Mouse (Mus musculus) embryonic stem cell, embryonic (primary cell): ENCODE results near the gene Olfr1413.

Source experiments
- CTCF ChIA-PET, 4 experiments: fragments of 300-600 bp in 2 of 4; fragments of 350-600 bp in 2 of 4; sonication (Branson Sonifier 250); formaldehyde crosslinking; loops; one replicate each; lab custom pipeline; 2022; ENCODE audit warnings: inconsistent platforms in 2 of 4; lab: Charles Lee
- POLR2A ChIA-PET, 4 experiments: fragments of 300-600 bp in 2 of 4; fragments of 350-600 bp in 2 of 4; sonication (Branson Sonifier 250); formaldehyde crosslinking; loops; one replicate each; lab custom pipeline; 2022; ENCODE audit warnings: antibody characterized with exemption in 4 of 4, inconsistent platforms in 1 of 4; lab: Charles Lee

The Olfr1413 gene

DNA sequence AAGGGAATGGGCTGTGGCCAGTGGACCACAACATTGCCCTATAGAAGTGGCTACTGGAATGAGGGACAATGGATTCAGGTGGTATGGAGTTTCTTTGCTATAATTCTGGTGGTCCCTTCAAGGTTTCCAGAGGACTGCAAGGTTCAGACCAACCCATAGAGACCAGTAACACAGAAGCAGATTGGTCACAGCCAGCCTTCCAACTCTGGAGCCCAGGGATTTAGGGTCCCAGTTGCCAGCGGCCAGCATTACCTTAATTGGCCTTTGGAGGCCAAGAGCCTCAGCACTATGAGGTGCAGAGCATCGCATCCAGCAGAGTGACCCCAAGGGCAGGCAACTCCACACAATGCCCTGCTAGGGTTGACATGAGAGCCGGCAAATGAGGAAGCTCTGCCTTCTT, at the start of gene Olfr1413:
Gene Olfr1413, plus strand, starts transcription at position 301 of the 400 bp plus-strand sequence.
- ChIA-PET CTCF (no interaction called here), POLR2A (no interaction called here)

DNA sequence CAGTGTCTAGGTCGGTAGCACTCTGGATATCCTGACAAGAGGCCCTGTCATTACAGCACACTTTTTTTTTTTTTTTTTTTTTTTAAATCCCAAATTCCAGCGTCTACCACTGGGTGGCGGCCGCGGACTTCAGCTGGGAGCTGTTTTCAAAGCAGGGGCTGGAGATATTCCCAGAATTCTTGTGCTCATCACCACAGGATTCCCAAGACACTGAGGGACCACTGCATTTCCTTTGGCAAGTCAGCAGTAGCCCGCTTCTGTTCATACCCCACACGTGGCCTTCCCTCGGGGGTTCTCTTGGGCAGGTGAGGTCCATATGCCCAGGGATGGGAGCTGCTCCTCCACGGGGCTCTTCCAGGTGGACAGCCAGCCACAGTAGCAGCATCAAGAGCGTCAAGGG, 49.7 kb upstream of the Olfr1413 start:
- ChIA-PET CTCF (interaction anchor here (0.5 to 2.4 kb wide), 35 partner anchors 11 to 1712 kb away, joined by 3 to 16 read pairs (median 5); partner anchors contain the start of gene Otos (in 3 of the 4)), POLR2A (interaction anchor here (0.6 to 1.7 kb wide), 5 partner anchors 12 to 312 kb away, joined by 3 to 5 read pairs (median 4); partner anchors contain the start of gene Ndufa10 (in 1 of the 4))

DNA sequence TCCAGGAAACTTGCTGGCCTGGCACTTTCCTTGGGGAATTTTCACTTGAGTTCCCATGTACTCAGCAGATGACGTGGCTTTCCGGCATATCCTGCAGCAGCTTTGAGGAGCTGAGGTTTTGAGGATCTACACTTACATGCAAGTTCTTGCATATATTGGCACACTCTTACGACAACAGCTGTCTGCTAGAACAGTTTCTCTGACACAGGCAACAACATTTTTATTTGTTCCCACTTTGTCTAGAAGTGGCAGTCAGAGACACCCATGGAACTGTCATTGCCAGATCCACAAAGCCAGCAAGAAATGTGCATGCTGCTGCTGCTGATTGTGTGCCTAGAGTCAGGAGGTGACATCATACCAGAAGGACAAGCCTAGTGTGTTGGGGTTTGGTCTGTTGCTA, 47.4 kb upstream of the Olfr1413 start:
- POLR2A ChIA-PET = interaction anchor here in 1 of 4 experiments (0.6 kb wide), 1 partner anchor 767 kb away, joined by 3 read pairs; no protein-coding TSS in a partner anchor
- CTCF ChIA-PET = no interaction called here

DNA sequence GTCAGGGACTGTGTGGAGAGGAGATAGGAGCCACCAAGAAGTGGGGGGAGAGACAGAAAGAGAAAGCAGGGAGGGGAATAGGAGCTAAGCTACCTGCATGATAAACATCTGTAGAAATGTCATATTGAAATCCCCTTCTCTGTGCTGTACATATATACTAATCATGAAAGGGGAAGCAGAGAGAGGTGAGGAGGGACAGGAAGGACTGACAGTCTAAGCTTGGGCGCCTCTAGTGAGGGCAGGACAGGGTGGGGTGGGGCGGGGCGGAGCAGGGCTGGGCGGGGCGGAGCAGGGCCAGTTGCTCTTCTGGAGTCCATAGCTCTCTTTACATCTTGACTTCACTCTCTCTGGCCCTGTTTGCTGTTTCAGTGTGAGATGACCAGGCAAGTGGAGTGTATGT, 34.1 kb upstream of the Olfr1413 start:
- POLR2A ChIA-PET = no interaction called here
- CTCF ChIA-PET = interaction anchor here in 1 of 4 experiments (0.5 kb wide), 1 partner anchor 21 kb away, joined by 10 read pairs; no protein-coding TSS in a partner anchor

DNA sequence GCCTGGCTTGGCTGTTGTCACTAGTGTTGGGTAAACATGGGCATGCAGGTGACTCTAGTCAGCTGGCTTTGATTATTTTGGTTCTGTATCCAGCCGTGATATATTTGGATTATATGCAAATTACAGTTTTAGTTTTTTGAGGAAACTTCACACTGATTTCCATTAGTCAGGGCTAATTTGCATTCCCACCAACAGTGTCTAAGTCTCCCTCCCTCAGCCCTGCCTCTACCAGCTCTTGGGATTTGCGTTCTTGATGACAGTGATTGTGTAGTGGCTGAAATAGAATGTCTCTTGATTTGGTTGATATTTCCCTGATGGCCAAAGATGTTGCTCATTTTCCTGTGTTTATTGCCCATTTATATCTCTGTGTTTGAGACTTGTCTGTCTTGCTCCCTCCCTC, 32.1 kb upstream of the Olfr1413 start:
- ChIA-PET POLR2A (no interaction called here), CTCF (no interaction called here)

DNA sequence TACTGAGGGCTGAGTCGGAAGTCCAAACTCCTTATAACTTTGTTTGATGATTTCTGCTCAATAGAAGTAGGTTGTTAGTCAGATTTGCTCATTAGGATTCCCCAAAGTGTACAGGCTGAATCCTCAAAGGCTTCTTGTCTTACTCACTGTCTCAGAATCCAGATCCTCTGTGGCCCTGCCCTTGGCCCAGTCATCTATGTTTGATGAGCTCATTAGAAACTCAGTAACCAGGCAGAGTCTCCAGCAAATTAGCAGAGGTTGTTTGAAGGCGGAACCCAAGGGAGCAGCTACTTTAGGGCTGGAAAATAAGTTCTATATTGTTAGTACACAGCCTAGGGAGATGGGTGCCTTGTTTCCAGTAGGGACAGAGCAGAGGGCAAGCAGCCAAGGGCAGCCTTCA, 25.2 kb upstream of the Olfr1413 start:
- CTCF ChIA-PET = no interaction called here
- POLR2A ChIA-PET = interaction anchor here in 1 of 4 experiments (1.1 kb wide), 1 partner anchor 73 kb away, joined by 5 read pairs; the partner anchor contains the start of gene Ndufa10

DNA sequence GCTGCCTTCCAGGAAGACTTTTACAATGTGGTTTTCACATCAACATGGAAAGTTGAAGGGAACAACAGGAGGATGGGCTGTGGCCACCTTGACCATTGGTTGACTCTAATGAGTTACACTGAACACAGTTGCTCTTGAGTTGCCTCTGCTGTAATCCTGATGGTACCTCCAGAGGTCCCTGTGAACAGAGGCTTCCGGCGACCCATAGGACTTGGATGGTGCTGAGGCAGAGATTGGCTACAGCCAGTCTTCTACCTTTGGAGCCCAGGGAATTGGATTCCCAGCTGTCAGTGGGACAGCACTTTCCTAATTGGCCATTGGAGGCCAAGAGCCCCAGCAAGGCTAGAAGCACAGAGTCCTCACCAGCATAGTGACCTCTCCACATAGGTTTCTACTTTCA, 14.4 kb downstream of the Olfr1413 start, which contains the start of gene Olfr1412:
Gene Olfr1412, plus strand, starts transcription at position 301 of the 400 bp plus-strand sequence.
- ChIA-PET CTCF (no interaction called here), POLR2A (no interaction called here)

DNA sequence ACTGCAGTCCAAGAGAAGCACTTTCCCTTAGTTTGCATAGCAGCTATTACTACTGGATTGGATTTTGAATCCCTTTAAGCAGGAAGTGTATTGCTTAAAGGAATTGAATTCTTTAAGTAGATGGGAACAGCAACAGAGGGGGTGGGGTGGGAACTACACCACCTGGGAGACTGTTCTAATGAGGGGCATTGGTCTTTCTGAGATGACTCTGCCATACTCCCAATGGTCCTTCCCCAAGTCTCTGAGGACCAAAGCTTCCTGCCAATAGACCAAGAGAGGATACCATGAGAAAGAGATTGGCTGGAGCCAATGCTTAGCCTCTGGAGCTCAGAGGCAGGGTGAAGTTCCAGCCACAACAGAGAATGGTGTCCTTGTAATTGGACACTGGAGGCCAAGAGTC, 23.0 kb downstream of the Olfr1413 start, which contains the start of gene Olfr1411:
Gene Olfr1411, plus strand, starts transcription at position 301 of the 400 bp plus-strand sequence.
- CTCF ChIA-PET = interaction anchor here in 2 of 4 experiments (0.5 to 0.8 kb wide), 2 partner anchors 17 to 18 kb away, joined by 4 to 5 read pairs; no protein-coding TSS in a partner anchor
- POLR2A ChIA-PET = no interaction called here

DNA sequence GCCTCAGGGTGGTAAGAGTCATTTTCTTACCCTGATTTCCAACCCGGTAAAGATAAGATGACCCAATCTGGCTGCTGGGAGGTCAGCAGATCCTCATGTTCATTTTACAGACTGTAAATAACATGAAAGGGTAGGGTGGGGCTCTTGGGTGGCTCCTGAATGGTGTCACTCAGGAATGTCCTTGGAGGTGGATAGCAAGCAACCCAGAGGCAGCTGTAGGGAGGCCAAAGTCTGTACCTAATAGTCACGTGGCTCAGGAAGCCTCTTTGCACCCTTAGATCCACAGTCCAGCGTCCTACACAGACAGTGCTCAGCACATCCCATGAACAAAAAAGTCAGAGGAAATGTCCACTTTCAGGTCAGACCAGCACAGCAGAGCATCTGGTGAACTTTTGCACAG, 24.9 kb downstream of the Olfr1413 start:
- CTCF ChIA-PET = no interaction called here
- POLR2A ChIA-PET = no interaction called here

DNA sequence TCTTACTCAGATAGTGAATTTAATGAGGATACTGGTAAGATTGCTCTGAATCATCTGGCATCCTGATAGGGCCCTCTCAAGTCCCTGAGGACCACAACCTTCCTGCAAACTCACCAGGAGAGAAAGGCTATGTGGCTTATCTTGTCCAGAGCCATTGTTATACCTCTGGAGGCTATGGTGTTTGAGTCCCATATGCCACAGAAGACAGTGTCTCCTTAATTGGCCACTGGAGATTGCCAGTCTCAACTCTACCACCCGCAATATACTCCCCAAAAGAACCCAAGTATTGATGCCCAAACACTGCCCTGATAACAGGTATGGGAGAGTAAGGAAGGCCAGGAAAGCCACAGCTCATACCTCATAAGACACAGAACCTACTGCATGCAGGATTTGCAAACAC, 34.4 kb downstream of the Olfr1413 start, which contains the start of gene Olfr1410:
Gene Olfr1410, plus strand, starts transcription at position 301 of the 400 bp plus-strand sequence.
- CTCF ChIA-PET = interaction anchor here in 2 of 4 experiments (0.5 to 1.0 kb wide), 2 partner anchors 43 to 83 kb away, joined by 3 read pairs; partner anchors contain the start of gene Otos (in 1 of the 2)
- POLR2A ChIA-PET = no interaction called here

DNA sequence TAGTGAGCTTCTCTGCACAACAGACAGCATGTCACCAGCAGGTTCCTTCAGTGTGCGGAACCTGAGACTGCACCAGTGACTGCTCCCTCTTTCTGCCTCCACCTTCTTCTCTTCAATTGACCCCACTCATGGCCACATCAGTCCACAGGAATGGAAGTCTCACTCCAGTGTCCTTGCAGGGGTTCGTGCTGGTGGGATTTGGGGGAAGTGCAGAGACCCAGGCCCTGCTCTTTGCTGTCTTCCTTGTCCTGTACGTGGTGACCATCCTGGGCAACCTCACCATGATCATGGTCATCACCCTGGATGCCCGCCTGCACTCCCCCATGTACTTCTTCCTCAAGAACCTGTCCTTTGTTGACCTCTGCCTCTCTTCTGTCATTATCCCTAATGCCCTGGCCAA, 36.6 kb downstream of the Olfr1413 start:
- ChIA-PET CTCF (interaction anchor here in 1 of 4 experiments (0.8 kb wide), 1 partner anchor 41 kb away, joined by 5 read pairs; the partner anchor contains the start of gene Otos), POLR2A (no interaction called here)

DNA sequence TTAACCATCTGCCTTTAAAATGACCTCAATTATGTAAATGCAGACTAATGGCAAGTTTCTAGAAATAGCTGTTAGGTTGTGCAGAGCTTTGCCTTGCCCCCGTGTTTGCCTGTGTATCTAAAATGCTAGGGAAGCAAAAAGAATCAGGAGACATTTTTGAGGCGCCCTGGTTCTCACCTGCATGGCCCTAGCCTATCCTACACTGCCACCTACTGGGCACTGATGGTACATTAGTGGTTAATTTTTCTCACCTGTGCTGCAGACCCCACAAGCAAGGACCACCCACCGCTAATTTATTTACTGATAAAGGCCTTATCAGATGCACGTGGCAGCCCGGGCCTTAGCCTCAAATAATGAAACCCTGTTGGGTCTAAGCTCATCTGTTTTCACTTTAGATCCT, 39.9 kb downstream of the Olfr1413 start:
- CTCF ChIA-PET = interaction anchor here in 3 of 4 experiments (0.6 to 1.1 kb wide), 6 partner anchors 17 to 979 kb away, joined by 3 to 8 read pairs (median 4); partner anchors contain the start of gene Olfr1411 (in 1 of the 3)
- POLR2A ChIA-PET = interaction anchor here in 1 of 4 experiments (1.6 kb wide), 1 partner anchor 138 kb away, joined by 4 read pairs; the partner anchor contains the start of gene Ndufa10

DNA sequence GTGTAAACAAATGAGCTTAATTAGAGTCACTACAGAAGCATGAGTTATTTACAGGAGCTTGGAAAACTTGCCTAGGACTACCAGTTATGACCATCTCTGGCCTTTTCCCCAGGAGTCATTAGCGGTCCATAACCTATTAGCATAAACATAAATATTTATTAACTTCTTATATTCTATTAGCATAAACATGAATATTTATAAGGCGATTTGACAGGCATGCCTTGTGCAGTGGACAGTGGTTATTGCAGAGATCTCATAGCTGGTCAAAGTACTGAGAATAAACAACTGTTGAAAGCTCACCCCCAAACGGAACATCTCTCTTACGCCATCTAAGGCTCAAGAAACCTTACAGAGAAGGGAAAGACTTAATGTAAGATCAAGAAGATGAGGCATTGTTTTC, 42.1 kb downstream of the Olfr1413 start:
- POLR2A ChIA-PET = interaction anchor here in 1 of 4 experiments (0.7 to 1.8 kb wide), 2 partner anchors 140 to 1012 kb away, joined by 3 to 4 read pairs; partner anchors contain the start of gene Ndufa10

DNA sequence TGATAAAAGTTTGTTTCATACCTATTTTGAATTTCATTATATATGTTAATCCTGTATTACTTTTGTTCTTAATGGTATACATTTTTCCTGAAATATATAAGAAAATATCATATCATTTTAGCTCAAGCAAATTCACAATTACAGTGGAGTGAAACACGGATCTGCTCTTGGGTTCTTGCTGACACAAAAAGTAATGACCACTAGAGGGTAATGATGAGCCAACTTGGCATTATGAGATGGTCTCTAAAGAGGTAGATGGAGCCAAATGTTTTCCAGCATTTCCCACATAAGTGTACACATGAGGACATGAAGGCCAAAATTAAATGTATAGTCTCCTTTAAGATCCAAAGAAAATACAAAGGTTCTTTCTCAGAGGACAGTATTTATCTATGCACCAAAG, 43.4 kb downstream of the Olfr1413 start:
- CTCF ChIA-PET = interaction anchor here in 2 of 4 experiments (0.6 to 2.1 kb wide), 4 partner anchors 34 to 219 kb away, joined by 4 to 14 read pairs (median 5); partner anchors contain the start of gene Otos (in 1 of the 2)
- POLR2A ChIA-PET = interaction anchor here in 1 of 4 experiments (1.8 kb wide), 1 partner anchor 141 kb away, joined by 4 read pairs; the partner anchor contains the start of gene Ndufa10

More for the DNA sequence above, 42.1 kb downstream of the Olfr1413 start:
- CTCF ChIA-PET = interaction anchor here in 2 of 4 experiments (0.6 to 1.4 kb wide), 2 partner anchors 92 to 515 kb away, joined by 3 to 10 read pairs; no protein-coding TSS in a partner anchor

DNA sequence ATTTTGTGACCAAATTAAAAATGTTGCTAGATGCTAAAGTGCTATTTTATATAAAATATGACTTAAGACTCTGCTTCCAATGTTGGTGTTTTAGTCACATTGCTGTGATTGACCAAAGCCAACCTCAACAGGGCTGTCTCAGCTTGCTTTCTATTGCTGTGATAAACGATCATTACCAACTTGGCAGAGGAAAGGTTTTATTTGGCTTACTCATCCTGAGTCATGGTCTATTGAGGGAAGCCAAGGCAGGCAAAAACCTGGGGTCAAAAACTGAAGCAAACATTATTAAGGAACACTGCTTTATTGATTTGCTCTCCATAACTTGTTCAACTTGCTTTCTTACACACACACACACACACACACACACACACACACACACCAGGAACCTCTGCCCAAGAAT, 44.9 kb downstream of the Olfr1413 start:
- ChIA-PET CTCF (interaction anchor here in 2 of 4 experiments (0.7 to 2.1 kb wide), 3 partner anchors 32 to 218 kb away, joined by 3 to 14 read pairs (median 3); partner anchors contain the start of gene Otos (in 2 of the 2)), POLR2A (interaction anchor here in 1 of 4 experiments (0.7 kb wide), 2 partner anchors 952 to 1316 kb away, joined by 3 read pairs; no protein-coding TSS in a partner anchor)

DNA sequence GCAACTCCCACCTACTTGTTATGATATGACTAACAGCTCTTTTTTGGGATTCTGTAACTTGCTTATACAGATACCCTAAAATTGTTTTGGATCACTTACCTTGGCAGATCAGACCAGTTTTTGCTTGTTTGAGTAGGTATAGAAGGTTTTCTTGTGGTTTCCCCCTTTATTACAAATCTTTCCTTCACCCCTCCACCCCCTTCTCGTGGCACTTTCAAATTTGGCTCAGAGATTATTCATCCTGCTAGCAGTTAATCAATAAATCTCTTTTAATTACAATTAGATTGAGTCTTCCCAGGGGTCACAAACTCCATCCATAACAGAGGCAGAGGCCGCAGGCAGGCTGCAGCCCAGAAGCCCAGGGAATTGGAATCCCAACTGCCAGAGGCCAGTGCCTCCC, 46.4 kb downstream of the Olfr1413 start, which contains the start of gene Olfr12:
Gene Olfr12, plus strand, starts transcription at position 301 of the 400 bp plus-strand sequence.
- CTCF ChIA-PET = interaction anchor here in 1 of 4 experiments (1.0 kb wide), 1 partner anchor 30 kb away, joined by 4 read pairs; no protein-coding TSS in a partner anchor
- POLR2A ChIA-PET = no interaction called here

DNA sequence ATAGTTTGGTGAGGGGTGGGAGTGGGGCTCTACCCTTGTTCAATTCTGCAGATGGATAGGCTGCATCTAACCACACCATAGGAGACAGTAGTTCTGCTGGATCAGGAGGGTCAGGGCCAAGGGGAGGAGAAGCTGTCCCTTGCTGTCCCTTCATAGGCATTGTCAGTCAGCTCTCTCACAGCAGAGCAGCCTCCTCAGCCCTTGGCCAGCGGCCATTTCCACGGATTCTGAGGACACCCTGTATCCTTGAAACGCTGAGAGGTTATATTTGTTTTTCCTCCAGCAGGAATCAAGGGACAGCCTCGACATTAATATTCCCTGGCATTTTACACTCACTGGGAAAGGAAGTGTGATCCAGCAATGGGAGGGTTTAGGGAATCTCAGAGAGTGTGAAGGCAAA, 47.2 kb downstream of the Olfr1413 start:
- CTCF ChIA-PET = no interaction called here
- POLR2A ChIA-PET = interaction anchor here in 1 of 4 experiments (0.5 kb wide), 1 partner anchor 12 kb away, joined by 3 read pairs; no protein-coding TSS in a partner anchor
